Mouse (Mus musculus) cerebellum, adult 18-20 months (tissue): ENCODE measurements around the gene Ogdh.
"Not testable (repeated sequence)": the region's sequence is repeated elsewhere in the genome, so short reads cannot be mapped to it uniquely, and the experiment has no call there.

ENCODE experiments used
- DNase-seq, 2 experiments: peaks; one replicate each; pipeline ENCODE4 v3.0.0; 2021

The Ogdh gene

DNA sequence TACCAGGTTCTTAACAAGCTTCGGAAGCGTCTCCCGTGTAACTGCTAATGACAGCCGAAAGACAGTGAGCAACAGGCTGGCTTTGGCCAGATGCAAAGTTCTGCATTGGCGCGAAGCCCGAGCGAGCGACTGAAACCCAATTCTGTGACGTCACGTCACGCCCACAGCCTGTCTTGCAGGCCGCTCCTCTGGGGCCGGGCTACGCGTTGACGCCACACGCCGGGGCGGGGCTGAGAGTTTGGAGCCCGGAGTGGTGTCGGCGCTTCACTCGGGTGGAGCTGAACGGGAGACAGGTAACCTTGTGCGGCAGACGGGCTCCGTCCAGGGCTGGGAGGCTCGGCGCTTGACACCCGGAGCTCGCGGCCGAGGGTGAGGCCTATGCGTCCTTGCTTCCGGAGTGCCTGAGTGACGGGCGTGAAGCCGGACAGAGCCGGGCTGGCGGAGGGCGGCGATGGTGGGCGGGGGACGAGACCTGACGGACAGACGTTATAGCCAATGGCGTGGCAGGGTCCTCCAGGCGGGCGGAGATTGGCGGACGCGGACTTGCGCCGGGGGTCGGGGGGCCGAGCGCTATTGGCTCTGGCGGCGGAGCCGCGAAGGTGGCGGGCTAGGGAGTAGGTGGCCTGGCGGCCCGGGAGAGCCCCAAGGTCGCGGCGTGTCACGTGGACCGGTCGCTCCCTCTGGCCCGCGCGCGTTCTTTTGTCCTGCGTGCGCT is at the start of gene Ogdh:
Gene Ogdh (plus strand): TSS at position 233 of the 715 bp plus-strand sequence.
- DNase-seq, result peak; percentile 99

DNA sequence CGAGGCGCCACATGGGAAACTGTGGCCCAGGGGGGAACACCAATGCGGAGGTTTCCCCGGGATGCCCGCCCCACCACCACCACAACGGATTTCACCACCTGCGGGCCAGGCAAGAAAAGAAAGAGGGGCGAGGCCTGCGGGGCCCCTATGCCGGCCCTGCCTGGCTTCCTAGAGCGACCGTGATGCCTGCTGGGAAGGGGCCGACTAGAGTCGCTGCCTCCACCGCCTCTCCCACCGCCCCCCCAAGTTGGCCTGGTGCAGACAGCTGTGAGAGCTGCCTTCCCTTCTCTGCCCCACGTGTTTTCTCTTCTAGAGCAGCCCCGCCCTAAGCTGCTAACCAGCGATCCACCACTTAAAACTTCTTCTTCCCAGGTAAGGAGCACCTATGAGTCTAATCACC is 46.7 kb upstream of the Ogdh start:
- DNase-seq, result no peak

DNA sequence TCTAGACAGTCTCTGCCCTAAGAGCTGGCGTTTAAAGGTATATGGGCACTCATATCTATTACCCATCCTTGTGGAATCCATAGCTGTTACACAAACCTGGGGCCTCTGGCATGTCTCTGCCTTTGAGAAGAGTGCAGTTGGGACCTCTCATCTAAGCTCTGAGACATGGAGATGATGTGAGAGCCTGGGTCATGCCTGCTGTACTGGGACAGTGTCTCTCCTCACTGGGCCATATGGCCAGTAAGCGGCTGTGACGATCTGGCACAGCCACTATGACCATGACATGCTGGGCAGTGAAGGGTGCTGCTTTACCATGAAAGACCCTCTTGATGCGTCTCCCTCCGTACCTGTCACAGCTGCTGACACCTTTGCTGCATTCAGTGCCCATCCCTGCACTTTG is 39.2 kb upstream of the Ogdh start:
- no peak for DNase-seq

DNA sequence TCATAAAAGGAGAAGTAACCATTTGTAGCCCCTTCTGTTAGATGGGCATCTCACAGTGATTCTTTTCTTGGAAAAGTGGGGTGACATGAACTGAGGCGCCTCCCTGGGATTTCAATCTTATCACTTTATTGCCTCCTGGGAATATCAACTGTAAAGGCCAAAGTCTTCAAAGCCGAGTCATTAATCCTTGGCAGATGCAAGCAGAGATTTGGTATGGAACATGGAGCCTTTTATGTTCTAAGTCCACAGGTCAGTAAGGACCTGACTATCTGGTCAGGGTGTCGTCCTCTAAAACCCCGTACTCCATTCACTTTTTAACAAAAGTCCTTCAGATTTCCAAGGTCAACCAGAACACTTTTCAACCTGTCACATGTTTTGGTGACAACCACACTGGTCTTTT is 38.6 kb upstream of the Ogdh start:
- no peak for DNase-seq

DNA sequence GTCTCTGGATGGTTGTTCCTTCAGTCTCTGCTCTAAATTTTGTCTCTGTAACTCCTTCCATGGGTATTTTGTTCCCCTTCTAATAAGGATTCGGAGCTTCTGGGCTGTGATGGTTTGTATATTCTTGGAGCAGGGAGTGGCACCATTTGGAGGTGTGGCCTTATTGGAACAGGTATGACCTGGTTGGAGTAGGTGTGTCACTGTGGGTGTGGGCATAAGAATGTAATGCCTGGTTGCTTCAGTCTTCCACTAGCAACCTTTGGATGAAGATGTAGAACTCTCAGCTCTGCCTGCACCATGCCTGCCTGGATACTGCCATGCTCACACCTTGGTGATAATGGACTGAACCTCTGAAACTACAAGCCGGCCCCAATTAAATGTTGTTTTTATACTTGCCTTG is 36.8 kb upstream of the Ogdh start:
- not testable (repeated sequence) for DNase-seq

DNA sequence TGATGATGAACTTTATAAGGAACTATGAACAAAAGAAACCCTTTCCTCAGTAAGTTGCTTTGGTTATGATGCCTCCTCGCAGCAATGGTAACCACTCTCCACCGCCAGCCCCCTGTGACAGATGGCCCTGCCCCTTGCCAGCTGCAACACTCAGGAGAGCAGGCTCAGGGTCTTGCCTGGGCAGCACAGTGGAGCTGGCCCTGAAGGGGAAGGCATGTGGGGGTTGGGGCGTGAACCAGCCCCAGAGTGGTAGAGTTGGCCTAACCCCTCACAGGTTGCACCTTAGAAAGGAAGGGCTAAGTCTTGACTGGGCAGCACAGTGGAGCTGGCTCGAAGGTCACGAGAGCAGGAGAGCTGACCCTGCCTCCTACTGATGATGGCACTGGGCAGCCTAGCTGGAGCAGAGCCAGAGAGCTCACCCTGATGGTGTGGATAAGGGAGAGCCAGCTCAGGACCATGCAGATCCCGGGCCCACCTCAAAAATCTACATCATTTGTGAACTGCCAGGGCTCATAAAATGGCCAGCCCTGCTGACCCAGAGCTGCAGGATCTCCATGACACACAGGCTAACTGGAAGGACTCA is 34.9 kb upstream of the Ogdh start:
- DNase-seq, result no peak

DNA sequence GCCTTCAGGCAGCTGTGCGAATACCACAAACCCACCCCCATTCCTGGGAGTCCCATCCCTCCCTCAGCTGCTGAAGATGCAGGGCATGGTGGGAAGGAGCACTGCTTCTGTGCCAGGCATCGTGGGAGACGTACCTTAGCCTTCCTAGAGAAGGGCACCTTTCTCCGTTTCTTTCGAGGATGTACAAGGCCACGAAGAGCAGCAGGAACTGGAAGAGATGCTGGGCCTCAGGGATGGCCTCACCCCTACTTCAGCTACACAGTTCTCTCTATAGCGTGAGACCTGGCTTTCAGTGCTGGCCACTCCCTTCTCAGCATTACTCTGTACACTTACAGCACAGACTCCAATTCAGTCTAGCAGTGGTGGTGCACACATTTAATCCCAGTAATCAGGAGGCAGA is 32.0 kb upstream of the Ogdh start:
- no peak for DNase-seq

DNA sequence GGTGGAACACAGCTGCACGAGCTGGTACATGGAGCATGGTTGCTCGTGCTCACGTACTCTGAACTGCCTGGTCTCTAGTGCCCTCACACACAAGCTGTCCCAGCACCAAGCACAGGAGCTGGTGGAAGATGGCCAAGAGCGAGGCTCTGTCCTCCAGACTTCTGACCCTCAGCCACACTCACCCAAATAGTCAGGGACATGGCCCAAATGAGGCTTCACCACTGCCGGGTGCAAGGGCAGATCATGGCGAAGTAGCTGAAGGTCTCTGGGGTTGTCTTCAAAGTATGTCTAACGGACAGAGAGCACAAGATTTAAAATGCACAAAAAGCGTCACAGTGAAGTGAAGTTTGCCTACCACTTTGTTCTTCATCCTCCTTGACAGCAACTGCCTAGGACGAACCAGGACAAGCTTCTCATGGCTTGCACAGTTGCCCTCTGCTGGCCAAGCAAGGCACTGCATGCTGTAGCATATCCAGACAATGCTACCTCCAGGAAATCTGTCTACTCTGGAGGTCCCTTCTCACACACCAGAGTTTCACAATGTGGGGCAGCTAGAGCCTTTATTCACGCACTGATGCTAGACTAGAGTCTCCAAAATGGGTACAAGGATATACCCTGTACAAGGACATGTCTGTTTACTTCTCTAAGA is 29.9 kb upstream of the Ogdh start:
- DNase-seq, result peak; percentile 76 to 81

DNA sequence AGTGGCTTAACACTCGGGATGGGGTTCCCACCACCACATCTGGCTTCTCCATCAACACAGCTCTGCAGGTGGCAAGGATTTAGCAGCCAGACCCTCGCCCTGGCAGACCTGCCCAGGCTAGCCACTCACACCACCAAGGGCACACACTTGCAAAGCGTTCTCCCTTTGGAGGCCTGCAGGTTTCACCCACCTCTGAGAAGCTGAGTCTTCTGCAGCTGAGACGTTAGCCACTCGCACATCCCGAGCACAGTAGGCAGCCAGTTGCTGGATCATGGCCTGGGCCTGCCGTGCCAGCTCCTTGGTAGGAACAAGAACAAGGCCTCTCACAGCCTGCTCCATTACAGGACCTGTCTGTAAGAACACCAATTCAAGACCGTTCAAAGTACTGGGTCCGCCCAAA is 24.8 kb upstream of the Ogdh start:
- no peak for DNase-seq

DNA sequence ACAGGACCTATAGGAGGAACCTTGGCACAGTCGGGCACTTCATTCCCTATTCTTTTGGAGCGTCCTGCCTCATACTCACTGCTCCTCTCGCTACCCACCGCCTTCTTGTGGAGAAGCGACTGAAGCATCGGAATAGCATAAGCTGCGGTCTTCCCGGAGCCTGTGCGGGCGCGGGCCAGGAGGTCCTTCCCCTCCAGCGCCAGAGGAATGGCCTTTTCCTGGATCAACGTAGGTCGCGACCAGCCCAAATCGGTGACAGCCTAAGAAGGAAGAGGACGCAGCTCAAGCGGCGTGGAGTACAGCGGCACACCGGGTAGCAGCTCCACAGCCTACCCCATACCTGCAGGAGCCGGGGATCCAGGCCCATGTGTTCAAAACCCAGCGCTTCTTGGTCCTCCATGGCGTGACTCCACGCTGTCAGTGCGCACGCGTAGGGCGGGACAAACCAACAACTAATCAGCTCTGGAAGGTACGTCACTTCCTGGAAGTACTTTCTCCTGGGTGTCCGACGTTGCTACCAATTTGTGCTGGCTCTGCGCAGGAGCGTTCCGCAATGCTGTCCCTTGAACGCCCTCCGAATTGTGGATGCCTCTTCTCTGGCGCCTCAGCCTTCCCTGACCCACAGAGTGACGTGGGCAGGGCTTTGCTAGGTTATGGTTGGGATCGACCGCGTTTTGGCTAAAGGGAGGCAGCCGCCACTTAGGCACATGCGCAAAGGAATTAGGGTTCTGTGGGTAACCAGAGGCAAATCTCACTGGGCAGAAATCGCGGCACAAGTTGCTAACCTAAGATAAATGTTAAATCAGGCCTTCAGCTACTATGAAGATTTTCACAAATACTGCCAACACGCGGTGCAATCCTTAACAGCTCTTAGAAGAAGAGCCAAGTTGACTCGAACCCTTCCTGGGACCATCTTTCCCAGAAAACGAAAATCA is 23.8 kb upstream of the Ogdh start, which contains the start of gene Ddx56:
Gene Ddx56 (minus strand): TSS at position 453 of the 935 bp plus-strand sequence.
- peak; percentile 91 to 93 for DNase-seq

DNA sequence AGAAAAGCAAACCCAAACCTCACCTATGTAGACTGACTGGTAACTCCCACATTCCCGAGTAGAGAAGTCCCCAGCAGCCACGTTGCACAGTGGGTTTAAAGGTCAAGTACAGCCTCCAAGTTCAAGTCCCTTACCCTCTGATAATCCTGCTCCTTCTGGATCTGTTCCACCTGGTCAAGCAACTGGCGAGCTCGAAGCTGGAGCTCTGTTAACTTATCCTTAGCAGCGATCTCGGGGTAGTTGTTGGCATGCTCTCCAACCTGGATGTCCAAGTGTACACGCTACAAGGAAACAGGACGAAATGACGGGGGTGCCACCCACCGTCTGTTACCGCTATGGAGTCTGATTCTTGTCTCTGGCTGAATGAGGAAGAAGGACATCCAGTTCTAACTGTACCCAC is 17.8 kb upstream of the Ogdh start:
- no peak for DNase-seq

DNA sequence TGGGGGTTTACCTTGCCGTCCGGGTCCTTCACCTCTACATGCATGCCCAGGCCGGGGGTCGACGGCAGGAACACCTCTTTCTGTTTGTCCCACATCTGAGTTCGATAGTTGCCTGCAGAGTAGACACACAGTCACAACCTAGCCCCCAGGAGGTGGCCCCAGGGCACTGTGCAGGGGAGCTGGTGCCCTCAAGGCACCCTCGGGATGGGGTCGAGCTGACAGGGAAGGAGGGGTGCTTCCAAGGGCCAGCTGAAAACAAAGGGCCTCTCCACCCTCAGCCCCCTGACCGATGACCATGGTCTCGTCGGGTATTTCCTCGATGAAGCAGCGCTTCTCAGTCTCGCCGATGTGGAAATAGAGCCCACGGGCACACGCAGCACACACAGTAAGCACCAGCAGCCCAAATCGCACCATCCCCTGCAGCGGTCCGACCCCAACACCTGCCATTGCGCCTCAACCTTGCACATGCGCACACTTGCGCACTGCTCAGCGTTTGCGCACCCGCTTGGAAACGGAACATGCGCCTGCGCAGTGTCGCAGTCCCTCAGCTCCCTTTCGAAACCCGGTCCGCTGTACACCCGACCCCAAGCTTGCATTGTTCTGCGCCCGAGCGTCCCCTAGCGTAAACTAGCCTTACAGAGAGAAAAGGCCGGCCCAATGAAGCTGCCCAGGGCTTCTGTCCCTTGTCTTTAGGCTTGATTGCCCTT is 16.9 kb upstream of the Ogdh start, which contains the start of gene Tmed4:
Gene Tmed4 (minus strand): TSS at position 484 of the 707 bp plus-strand sequence.
- peak; percentile 99 to 100 for DNase-seq

DNA sequence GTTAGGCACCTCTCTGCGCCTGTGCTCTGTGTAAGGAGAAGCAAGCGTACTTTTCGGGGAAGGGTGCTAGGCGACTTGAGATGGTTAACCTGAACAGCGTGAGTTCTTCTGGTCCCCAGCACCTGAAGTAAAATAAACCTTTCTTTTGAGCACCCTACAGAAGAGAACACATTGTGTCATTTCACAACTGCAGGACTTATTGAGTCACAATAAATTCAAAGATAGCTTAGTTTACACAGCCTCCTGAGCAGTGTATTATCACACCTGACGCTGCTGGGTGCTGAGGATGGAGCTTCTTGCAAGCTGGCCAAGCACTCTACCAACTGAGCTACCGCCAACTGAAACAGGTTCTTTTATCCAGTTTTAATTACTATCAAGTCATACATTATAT is 16.3 kb upstream of the Ogdh start:
- no peak for DNase-seq

DNA sequence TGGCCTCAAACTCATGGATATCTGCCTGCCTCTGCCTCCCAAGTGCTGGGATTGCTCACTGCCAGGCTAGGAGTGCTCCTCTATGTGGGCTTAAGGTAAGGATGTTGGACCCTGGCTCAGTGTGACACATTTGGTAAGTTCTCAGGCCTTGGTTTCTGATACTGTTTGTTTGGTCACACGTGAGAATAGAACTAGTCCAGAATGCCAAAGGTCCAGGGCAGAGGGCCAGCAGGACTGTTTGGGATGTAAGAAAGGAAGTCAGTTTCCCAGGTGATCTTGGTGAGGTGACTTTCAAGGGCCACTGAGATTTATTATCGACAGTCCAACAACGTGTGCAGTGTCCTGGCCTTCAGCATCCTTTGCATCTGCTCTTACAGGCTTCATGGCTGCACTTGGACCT is 15.0 kb upstream of the Ogdh start:
- DNase-seq, result no peak

DNA sequence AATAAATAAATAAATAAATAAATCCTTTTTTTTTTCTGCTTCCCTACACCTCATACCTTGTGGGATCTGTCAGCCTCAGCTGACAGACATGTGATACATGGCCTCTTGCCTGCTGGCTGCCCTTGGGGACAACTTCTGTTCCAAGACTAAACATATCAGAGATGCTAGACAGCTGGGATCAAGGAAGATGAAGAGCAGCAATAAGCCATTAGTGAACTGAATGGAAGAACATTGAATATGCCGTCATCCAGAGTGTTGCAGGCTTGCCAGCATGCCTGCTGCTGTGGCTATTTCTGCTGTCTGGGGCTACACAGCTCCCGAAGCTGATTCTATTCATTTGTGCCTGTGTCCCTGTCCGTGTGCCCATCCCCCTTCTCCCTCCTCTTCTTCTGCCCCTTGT is 8.5 kb upstream of the Ogdh start:
- no peak for DNase-seq

DNA sequence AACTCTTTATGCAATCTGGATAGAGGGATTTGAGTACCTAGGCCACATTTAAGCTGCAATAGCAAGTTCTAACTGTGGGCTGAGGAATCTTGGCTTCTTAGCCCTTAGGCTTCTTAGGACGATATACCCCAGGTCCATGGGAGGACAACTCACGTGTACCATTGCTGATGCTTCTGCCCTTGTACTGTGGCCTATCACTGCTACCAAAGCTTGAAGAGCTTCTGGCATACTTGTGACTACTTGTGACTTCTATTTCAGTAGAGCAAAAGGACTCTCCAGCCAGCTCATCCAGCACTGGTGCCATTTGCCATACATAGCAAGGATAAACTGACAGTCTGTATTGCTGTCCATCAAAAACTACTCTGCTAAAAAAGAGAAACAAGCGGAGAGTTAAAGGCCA is 1.3 kb upstream of the Ogdh start:
- no peak for DNase-seq

DNA sequence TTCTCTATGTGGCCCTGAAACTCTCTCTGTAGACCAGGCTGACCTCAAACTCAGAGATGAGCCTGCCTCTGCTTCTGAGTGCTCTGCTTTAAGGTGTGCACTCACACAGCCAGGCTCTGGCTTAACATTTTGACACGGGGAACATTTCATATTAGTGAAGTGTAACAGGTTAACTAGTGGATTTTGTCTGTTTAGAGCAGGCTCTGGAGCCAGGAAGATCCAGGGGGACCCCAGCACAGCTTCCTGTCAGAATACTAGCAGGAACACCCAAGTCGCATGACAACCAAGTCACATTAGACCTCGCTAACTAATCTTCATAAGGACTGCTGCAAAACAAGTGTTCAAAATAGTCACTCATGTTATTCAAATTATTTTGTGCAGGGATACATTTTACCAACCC is 550 bp upstream of the Ogdh start:
- DNase-seq, result no peak

DNA sequence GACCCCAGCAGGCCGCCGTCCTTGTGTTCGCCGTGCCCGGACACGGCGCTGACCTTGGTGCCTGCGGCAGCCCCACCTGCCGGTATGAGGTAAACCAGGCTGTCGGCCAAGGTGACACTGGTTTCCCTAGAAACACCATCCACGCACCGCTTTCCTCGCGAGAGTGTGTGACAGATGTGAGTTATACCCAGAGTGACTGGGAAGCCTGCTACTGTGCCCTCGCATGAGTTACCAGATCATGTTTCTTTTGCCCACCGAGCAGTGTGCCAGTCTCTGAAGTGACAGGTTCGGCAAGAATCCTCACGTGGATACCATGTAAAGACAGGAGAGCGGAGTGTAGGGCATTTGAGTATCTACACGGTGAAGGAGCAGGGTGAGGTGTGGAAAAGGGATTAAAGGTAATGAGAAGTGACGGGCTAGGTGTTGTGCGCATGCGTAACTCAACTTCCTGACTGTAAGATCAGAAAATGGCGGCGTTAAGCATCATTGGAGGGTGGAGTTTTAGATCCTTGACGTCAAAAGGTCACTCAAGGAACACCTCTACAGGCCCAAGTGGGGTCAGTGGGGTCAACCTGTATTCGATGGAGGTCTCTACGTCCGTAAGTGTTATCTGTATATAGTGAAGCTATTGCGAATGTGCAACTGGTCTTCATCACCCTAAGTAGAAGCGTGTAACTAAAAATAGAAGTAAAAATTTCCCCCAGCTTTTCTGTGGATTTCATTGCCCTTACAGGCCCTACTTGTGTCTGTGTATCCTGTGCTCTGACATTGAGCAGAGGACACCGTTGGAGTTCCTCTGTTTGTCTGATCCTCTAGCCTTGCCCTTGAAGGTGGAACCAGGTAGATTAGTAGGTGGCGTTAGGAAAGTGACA is 919 bp downstream of the Ogdh start:
- peak; percentile 71 to 75 for DNase-seq

DNA sequence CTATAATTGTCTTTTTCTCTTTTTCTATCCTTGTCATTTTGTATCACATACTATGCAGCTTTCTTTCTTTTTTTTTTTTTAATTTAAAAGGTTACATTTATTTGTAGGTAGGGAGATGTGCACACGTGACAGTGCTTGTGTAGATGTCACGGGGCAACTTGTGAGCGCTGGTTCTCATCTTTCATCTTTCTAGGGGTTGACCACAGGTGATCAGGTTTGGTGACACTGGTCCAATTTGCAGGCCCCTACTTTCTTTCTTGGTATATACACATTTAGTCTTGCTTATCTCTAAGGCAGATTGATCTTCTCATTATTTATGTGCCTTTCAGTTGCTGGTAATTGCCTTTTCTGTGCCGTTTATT is 1.5 kb downstream of the Ogdh start:
- DNase-seq, result no peak

DNA sequence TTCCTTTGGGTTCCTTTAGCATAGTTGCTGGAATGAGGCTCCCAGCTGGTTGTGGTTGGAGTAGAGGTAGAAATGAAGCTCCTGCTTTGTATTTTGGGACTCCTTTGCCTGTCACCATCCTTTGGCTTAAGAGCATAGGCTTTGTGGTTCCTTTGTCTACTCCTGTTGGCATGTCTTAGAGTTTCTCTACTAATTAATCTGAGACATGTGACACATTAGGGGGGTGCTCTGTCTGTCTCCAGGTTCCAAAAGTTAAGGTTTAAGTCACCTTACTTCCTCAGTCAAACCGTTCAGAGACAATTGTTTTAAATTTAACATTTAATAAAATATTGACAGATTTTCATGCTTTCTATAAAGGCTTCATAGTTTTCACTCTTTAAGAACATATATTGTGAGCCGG is 2.2 kb downstream of the Ogdh start:
- DNase-seq, result no peak

DNA sequence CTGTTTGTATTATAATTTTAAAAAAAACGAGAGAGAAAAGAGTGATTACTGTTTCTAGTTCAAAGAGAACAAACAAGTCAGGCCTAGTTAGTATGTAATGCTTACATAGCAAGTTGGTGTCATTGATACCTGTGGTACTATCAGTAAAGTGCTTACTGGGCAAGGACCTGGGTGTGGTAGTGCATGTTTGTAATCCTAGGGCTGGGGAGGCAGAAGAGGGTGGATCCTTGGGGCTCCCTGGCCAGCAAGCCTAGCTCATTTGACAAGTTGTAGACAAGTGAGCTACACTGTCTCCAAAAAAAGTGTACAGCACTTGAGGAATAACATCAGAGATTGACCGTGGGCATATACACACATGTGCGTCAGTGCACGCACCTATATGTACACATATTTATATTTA is 3.2 kb downstream of the Ogdh start:
- no peak for DNase-seq

DNA sequence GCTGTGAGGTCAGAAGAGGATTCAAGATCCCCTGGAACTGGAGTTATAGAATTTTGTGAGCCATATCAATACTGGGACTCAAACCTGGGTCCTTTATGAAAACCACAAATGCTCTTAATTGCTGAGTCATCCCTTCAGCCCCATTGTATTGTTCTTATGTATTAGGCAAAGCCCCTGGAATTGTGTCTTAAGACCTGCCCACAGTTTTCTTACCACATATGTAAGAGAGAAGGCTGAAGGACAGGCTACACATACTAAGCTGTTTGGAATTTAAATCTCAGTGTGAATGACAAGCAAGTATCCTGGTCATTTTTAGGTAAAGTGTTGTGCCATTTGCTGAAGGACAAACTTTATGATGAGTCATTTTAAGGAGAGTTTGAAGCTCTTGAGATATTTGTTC is 4.6 kb downstream of the Ogdh start:
- no peak for DNase-seq
